Mouse (Mus musculus) bone marrow, adult 2 months (tissue): ENCODE results near the gene Stk38l. TPM values are rescaled to one million over a fixed set of nuclear protein-coding genes. Genes with fewer than 3 reads are reported as not detected.

Experiments used
- H3K27ac ChIP-seq: fragments of 200-500 bp; 2 replicates; pipeline ENCODE4 v1.5.1; 2012; ENCODE audit warnings: low read depth, mild to moderate bottlenecking, control low read depth, inconsistent platforms, low read length; ENCODE audit not compliant: control insufficient read depth, poor library complexity, insufficient read depth
- H3K4me1 ChIP-seq: fragments of 200-500 bp; 2 replicates; pipeline ENCODE4 v1.6.1; 2011; ENCODE audit warnings: low read length; ENCODE audit not compliant: control insufficient read depth, insufficient read depth
- H3K4me3 ChIP-seq: fragments of 200-500 bp; replicated peaks from 2 replicates; pipeline ENCODE3; 2011; ENCODE audit warnings: mild to moderate bottlenecking, low read depth, low read length, control low read depth; ENCODE audit not compliant: control insufficient read depth
- CTCF ChIP-seq: fragments of 200-500 bp; IDR thresholded peaks from 2 replicates; pipeline ENCODE4 v1.5.1; 2011; ENCODE audit warnings: low read length, control low read depth; ENCODE audit not compliant: control insufficient read depth, insufficient read depth
- POLR2A ChIP-seq: fragments of 200-500 bp; IDR thresholded peaks from 2 replicates; pipeline ENCODE4 v1.6.1; 2011; ENCODE audit warnings: low read depth, mild to moderate bottlenecking, control low read depth, low read length, borderline replicate concordance; ENCODE audit not compliant: control insufficient read depth
- WGBS: fragments of 180-500 bp; shearing (Covaris S2); methylation state at CpG from one replicate; pipeline ENCODE4 v1.1.7; 2018; 5-methylcytosine and 5-hydroxymethylcytosine counted together
- polyA plus RNA-seq: library from polyadenylated mRNA; stranded (reverse); fragments of >200 nt; gene quantifications from 2 replicates; pipeline ENCODE4 v1.2.4, GENCODE M21; 2011; ENCODE audit warnings: low replicate concordance; ENCODE audit not compliant: missing spikeins, insufficient read depth, insufficient read length

Gene Stk38l
- 5.1 and 12.4 TPM in 2 replicates for polyA plus RNA-seq

- 2% methylated on average over 87 of the region's 87 CpGs for WGBS
- Histone ChIP-seq H3K4me1 (no peaks in the 10 kb centered on the region), H3K4me3 (peak within 1 kb of the TSS; percentile 77), H3K27ac (peak within 1 kb of the TSS; percentile 5)
- TF ChIP-seq CTCF, result peak; percentile 0; the same call in 1 of the 2 replicates
- TF ChIP-seq POLR2A, result peak; percentile 72; the same call in 1 of the 2 replicates
These were observed at the start of gene Stk38l for GRCm38 (mm10) chr6:146724581-146725383. Stk38l (plus strand) TSS chr6:146724995.

GRCm38 (mm10) chr6:146676904-146677303 is 47.9 kb upstream of the Stk38l start:
- 81% methylated on average over 10 of the region's 10 CpGs for whole genome bisulfite sequencing
- H3K4me3 ChIP-seq, result no peak overlapping the region
- peaks cover 1% of the 10 kb centered on the region; the same call in 1 of the 2 replicates for H3K4me1 ChIP-seq
- no peak overlapping the region for H3K27ac ChIP-seq
- TF ChIP-seq POLR2A, result no peak
- no peak for TF ChIP-seq CTCF

GRCm38 (mm10) chr6:146678136-146679070 is 46.4 kb upstream of the Stk38l start:
- TF ChIP-seq POLR2A, result no peak
- TF ChIP-seq CTCF, result no peak
- no peak overlapping the region for H3K4me3 ChIP-seq
- WGBS, result 63% methylated on average over 10 of the region's 10 CpGs
- no peak overlapping the region for H3K27ac ChIP-seq
- peaks cover 1% of the 10 kb centered on the region; the same call in 1 of the 2 replicates for H3K4me1 ChIP-seq

GRCm38 (mm10) chr6:146683881-146684280 is 40.9 kb upstream of the Stk38l start:
- TF ChIP-seq CTCF (no peak), POLR2A (no peak)
- H3K27ac ChIP-seq, result no peak overlapping the region
- 89% methylated on average over 4 of the region's 4 CpGs for WGBS
- H3K4me1 ChIP-seq, result no peaks in the 10 kb centered on the region; the same call in 1 of the 2 replicates
- no peak overlapping the region for H3K4me3 ChIP-seq

GRCm38 (mm10) chr6:146685781-146686308 is 39.0 kb upstream of the Stk38l start:
- TF ChIP-seq CTCF (peak; percentile 43), POLR2A (no peak)
- no peaks in the 10 kb centered on the region; the same call in 1 of the 2 replicates for H3K4me1 ChIP-seq
- H3K4me3 ChIP-seq, result no peak overlapping the region
- 65% methylated on average over 17 of the region's 17 CpGs for WGBS
- H3K27ac ChIP-seq, result no peak overlapping the region

- TF ChIP-seq CTCF (no peak), POLR2A (no peak)
- no peaks in the 10 kb centered on the region; the same call in 1 of the 2 replicates for H3K4me1 ChIP-seq
- no peak overlapping the region for H3K4me3 ChIP-seq
- H3K27ac ChIP-seq, result no peak overlapping the region
- WGBS, result 44% methylated on average over 5 of the region's 5 CpGs
These were observed 38.2 kb upstream of the Stk38l start for GRCm38 (mm10) chr6:146686463-146687196.

- 82% methylated on average over 7 of the region's 7 CpGs for WGBS
- Histone ChIP-seq H3K4me1 (no peaks in the 10 kb centered on the region; the same call in 1 of the 2 replicates), H3K4me3 (no peak overlapping the region), H3K27ac (no peak overlapping the region)
- TF ChIP-seq POLR2A, result no peak
- TF ChIP-seq CTCF, result no peak
These were observed 36.8 kb upstream of the Stk38l start for GRCm38 (mm10) chr6:146688010-146688409.
